Mouse (Mus musculus): ENCODE data around the gene Epn2.

Gene Epn2

GRCm38 (mm10) chr11:61489874-61490273 lies 89.6 kb downstream of the Epn2 start:
- no peak for DNase-seq (ENCODE audit: low read depth, low spot score)

- DNase-seq (ENCODE audit: low read depth, low spot score), result no peak
Observed at GRCm38 (mm10) chr11:61489085-61489484, 90.4 kb downstream of the Epn2 start.

DNA sequence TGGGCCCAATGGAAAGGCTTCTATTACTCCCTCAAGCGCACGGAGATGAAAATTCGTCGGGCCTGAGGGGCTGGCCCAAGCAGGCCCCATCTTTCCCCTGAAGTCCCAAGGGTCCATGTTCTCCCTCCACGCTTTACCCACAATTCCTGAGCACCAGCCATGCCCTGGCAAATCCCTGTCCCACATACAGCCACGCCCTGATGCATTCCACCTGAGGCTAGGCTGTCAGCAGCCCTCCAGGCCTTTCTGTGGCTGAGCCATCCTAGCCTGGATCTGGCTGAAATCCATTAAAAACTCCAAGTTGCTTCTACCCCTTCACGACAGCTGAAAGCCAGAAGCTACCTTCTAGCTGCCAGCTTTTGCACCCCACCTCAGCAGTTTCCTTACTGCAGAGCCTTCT lies 91.6 kb downstream of the Epn2 start:
- no peak for DNase-seq (ENCODE audit: low read depth, low spot score)

DNA sequence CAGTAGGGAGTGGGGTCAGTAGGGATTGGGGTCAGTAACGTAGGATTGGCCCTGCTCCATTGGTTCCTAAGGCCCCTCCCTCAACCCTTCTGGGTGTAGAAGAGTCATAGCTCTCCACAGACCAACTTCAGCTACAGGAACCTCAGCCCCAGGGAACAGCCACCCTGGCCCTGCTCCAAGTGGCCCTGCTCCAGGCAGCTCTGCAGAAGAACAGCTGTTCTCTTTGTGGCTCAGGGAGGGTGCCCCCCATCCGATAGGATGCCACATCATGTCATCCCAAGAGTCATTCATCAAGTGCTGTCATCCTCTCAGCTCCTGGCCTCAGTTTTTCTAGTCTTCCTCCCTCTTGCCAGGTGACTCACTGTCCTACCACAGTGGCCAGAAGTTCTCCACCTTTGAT lies 92.1 kb downstream of the Epn2 start:
- no peak for DNase-seq (ENCODE audit: low read depth, low spot score)

DNA sequence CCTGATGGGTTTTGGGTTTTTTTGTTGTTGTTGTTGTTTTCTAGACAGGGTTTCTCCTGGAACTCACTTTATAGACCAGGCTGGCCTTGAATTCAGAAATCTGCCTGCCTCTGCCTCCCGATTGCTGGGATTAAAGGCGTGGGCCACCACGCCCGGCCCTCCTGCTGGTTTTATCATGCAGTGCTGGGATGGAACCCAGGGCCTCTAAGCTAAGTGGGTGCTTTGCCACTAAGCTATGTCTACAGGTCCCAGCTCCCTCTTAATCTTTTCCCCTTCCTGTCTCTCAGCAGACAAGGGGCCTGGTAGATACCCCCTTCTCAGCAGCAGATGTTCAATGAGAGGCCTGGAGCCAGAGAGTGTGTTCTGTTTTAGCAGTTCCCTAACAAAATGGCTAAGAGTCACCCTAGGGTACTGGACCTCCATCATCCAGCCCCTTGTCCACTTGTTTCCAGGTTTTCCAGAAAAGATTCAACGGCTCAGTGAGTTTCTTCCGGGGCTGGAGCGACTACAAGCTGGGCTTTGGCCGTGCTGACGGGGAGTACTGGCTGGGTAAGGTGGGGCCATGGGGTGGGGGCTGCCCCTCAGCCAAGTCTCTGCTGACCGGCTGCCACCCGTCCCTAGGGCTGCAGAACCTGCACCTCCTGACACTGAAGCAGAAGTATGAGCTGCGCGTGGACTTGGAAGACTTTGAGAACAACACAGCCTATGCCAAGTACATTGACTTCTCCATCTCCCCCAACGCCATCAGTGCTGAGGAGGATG lies 92.8 kb downstream of the Epn2 start:
- DNase-seq (ENCODE audit: low read depth, low spot score), result no peak

DNA sequence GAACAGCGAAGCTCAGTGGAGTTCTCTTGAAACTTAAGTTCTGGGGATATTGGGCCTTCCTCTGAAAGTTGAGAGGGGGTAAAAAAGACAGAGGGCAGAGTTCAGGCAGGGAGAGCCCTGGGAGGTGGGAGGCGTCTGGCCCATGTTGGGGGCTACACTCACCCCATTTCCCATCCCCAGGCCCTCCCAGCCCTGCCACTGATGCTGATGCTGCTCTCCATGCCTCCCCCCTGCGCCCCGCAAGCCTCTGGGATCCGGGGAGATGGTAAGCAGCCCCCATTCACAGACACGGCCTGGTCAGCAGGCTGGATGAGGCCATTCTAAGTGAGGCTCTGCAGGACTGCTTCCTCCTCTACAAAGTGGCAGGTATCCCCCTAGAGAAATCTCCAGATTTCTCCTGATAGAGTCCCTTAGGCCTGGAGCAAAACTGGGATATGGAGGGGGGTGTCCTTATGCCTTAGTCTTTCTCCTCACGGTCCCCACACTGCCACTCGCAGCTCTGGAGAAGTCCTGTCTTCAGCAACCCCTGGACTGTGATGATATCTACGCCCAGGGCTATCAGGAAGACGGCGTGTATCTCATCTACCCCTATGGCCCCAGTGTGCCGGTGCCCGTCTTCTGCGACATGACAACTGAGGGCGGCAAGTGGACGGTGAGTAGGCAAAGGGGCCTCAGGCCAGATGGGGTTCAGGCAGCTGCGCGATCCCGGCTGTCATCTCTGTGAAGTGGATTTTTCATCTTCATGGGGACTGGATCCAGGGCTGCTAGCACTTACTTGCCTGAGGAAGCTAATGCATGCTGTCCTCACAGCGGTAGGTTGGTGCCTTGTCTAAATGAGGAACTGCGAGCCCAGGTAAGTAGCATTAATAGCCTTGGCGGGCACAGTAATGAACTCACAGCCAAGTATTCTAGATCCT lies 93.7 kb downstream of the Epn2 start:
- no peak for DNase-seq (ENCODE audit: low read depth, low spot score)

DNA sequence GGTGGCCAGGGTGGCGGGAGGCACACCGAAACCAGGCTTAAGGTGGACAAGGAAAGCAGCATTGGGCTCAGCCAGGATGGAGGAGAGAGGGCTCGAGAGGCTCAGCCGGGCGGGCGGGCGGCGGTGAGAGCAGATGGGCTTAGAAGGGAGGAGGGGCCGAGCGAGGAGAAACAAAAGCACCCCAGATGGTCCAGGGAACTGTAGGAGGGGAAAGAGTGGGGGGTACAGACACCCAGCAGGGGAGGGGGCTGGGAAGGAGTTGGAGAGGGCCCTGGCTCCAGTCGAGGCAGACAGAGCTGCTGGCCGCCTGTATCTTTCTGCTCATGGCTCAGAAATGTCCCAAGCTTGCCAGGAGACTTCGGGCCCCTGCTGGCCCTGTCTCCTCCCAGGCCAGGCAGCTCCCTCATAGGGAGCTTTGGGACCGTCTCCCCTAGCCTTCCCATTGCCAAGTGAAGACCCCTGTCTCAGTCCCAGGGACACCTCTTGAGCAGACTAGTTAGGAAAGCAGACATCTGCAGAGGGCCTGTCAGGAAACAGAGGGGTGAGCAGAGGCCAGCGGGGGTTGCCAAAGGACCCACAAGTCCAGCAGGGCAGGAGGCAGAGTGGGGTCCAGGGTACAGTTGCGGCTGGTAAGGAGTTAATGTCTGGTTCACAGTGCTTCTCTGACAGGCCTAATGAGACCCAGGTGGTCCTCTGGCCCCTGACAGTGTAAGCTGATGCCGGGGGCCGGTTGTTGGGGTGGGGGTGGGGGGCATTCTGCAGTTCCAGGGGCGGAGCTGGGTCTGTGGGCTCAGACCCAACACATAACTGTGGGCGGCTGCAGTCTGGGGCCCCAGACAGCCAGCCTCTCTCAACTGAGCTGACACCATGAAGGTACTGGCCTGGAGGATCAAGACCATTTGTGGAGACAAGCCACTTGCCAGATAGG lies 94.6 kb downstream of the Epn2 start, which contains the start of gene Mfap4:
TSS of gene Mfap4 (plus strand) at position 819 of the 928 bp plus-strand sequence.
- DNase-seq (ENCODE audit: low read depth, low spot score), result no peak

DNA sequence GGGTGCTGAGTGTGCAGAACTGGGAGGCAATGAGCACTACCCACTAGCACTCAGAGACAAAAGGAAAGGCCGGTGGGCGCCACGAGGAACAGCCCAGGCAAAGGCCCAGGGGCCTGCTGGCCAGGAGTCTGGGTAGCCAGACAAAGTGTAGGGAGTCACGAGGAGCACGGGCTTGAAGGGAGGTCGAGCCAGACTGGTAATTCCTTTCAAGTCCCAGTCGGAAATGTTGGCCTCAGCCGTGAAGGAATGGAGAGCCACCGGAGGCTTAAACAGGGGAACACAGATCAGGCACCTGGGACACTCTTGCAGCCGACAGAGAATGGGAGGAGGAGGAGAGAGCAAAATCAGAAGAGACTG lies 95.3 kb downstream of the Epn2 start:
- no peak for DNase-seq (ENCODE audit: low read depth, low spot score)

DNA sequence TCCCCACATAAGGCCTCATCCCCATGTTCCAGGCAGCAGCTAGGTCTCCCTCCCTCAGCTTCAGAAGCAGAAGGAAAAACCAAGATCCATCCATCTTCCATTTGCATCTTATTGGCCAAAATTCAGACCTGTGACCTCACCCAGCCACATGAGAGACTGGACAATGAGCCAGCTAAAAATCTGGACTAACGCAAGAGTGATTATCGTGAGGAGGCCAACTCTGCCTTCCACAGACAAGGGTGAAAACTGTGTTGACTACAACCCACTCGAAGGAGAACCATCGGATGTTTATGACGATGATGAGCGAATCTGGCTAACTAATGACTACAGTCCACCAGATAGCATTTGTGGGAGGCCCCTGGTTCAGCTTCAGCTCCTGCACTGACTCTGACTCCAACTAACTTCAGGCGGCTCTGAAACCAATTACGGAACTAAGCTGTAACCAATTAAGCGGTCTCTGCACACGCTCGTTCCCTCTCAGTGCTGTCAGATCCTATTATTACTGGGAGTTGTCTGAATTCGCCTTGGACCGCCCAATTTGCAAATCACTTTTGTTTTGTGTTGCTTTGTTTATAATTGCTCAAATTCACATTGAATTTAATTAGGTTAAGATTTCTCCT lies 96.2 kb downstream of the Epn2 start:
- no peak for DNase-seq (ENCODE audit: low read depth, low spot score)

DNA sequence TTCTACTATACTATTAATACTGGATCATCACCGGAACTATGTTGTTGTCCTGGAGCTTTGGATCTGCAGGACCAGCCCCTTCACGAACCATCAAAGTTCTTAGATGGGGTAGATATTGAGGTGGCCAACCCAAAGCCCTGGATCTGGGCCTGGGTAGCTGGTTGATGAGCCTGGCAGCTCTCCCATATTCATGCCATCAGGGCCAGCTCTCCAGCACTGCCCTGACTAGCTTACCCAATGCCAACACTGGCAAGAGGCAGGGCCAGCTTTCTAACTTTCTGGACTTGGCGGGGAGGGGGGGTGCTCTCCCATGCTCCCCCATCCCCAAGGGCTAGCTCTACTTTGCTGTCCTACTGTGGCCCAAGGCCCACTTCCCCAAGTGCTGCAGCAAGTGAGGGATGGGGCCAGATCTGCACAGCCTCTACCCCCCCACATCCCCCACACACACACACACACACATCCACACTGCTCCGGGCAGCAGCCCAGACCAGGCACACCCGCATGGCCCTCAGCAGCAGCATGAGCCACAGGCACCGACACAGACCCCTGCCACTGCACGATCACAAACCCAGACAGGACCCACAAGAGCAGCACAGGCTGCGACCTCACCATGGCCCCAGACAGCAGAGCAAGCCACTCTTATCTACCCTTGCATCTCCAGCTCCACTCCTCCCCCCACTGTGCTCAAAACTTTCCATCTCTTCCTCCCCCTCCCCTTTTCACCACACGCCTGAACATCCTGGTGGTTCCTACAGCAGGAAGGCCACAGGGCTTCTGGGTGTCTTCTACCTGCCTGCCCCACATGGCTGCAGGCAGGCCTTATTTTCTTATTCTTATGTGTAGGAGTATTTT lies 98.0 kb downstream of the Epn2 start:
- DNase-seq (ENCODE audit: low read depth, low spot score), result no peak

DNA sequence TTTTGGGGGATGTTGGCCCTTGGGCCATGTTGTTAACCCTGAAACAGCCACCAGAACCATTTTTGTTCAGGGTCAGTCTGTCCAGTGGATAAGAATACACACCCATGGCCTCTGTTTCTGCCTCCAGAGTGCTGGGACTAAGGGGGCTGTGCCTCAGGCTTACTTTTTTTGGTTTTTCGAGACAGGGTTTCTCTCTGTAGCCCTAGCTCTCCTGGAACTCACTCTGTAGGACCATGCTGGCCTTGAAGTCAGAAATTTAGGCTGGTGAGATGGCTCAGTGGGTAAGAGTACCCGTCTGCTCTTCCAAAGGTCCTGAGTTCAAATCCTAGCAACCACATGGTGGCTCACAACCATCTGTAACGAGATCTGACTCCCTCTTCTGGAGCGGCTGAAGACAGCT lies 100.7 kb downstream of the Epn2 start:
- no peak for DNase-seq (ENCODE audit: low read depth, low spot score)

GRCm38 (mm10) chr11:61477566-61478508 lies 101.7 kb downstream of the Epn2 start:
- no peak for DNase-seq (ENCODE audit: low read depth, low spot score)

GRCm38 (mm10) chr11:61476786-61477382 lies 102.6 kb downstream of the Epn2 start:
- no peak for DNase-seq (ENCODE audit: low read depth, low spot score)

GRCm38 (mm10) chr11:61473630-61474029 lies 105.9 kb downstream of the Epn2 start:
- DNase-seq (ENCODE audit: low read depth, low spot score), result no peak

DNA sequence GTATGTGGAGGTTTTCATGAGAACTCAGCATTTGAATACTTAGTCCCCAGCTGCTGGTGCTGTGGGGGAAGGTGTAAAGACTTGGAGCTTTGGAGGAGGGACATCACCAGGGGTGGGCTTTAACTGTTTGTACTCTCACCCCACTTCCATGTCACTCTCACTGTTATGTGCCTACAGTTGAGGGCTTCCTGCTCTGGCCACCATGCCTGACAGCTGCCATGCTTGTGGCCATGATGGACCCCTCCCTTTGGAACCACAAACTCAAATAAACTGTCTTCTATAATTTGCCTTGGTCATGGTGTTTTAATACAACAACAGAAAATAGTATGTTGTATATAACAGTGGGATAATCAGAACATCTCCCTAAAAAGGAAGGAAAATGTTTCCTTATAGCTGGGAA lies 108.6 kb downstream of the Epn2 start:
- no peak for DNase-seq (ENCODE audit: low read depth, low spot score)

GRCm38 (mm10) chr11:61469317-61469917 lies 110.1 kb downstream of the Epn2 start:
- DNase-seq (ENCODE audit: low read depth, low spot score), result no peak

GRCm38 (mm10) chr11:61468534-61468933 lies 111.0 kb downstream of the Epn2 start:
- DNase-seq (ENCODE audit: low read depth, low spot score), result no peak
